Mouse (Mus musculus): ENCODE data around the gene Pfkfb3. TPM values are rescaled to one million over a fixed set of nuclear protein-coding genes. Genes with fewer than 3 reads are reported as not detected.

Gene Pfkfb3
- polyA plus RNA-seq, 1 experiment = 48.0 TPM

GRCm38 (mm10) chr2:11567781-11568362, 14.0 kb upstream of the Pfkfb3 start:
- peak; percentile 24 for DNase-seq (ENCODE audit: low read depth)

DNA sequence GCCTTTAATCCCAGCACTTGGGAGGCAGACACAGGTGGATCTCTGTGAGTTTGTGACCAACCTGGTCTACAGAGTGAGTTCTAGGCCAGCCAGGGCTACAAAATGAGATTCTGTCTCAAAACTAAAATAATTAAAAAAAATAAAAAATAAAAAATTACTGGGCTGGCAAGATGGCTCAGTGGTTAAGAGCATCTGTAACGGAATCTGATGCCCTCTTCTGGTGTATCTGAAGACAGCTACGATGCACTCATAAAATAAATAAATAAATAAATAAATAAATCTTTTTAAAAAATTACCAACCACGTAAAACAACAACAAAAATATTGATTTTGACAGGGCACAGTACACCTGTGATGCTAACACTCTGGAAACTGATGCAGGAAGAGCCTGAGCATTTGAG, 13.0 kb upstream of the Pfkfb3 start:
- TF ChIP-seq POLR2A (IDR thresholded peaks at IDR 0.05; ENCODE audit: borderline replicate concordance, extremely low read depth, insufficient read depth, insufficient read length, poor library complexity, severe bottlenecking) (no peak), CTCF (IDR thresholded peaks at IDR 0.05; ENCODE audit: borderline replicate concordance, extremely low read depth, insufficient read depth, insufficient read length) (no peak)

More at GRCm38 (mm10) chr2:11567781-11568362, 14.0 kb upstream of the Pfkfb3 start:
- TF ChIP-seq CTCF (IDR thresholded peaks at IDR 0.05; ENCODE audit: borderline replicate concordance, extremely low read depth, insufficient read depth, insufficient read length) (peak; percentile 40; the same call in 1 of the 2 replicates), POLR2A (IDR thresholded peaks at IDR 0.05; ENCODE audit: borderline replicate concordance, extremely low read depth, insufficient read depth, insufficient read length, poor library complexity, severe bottlenecking) (no peak)

GRCm38 (mm10) chr2:11566241-11566640, 12.4 kb upstream of the Pfkfb3 start:
- TF ChIP-seq POLR2A (IDR thresholded peaks at IDR 0.05; ENCODE audit: borderline replicate concordance, extremely low read depth, insufficient read depth, insufficient read length, poor library complexity, severe bottlenecking) (no peak), CTCF (IDR thresholded peaks at IDR 0.05; ENCODE audit: borderline replicate concordance, extremely low read depth, insufficient read depth, insufficient read length) (no peak)
- DNase-seq (ENCODE audit: low read depth) = peak; percentile 34

More for the DNA sequence above, 13.0 kb upstream of the Pfkfb3 start:
- DNase-seq (ENCODE audit: low read depth) = no peak

DNA sequence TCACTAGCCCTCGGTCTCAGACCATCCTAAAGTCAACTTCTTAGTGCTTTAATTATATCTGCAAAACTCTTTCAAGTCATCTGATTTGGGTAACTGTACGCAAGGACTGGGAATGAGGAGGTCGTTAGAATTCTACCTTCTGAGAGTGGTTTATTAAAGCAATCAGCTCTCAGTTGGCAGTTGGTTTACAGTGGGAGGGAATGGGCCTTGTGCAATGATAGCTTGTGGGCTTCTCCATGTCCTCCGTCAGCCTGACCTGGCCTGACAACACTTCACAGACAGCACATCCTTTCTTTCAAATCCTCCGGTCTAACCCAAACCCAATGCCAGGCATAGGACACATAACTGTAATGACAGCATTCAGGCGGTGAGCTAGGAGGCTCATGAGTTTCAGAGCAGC, 10.9 kb upstream of the Pfkfb3 start:
- no peak for TF ChIP-seq CTCF (IDR thresholded peaks at IDR 0.05; ENCODE audit: borderline replicate concordance, extremely low read depth, insufficient read depth, insufficient read length)
- no peak for TF ChIP-seq POLR2A (IDR thresholded peaks at IDR 0.05; ENCODE audit: borderline replicate concordance, extremely low read depth, insufficient read depth, insufficient read length, poor library complexity, severe bottlenecking)
- DNase-seq (ENCODE audit: low read depth) = no peak

DNA sequence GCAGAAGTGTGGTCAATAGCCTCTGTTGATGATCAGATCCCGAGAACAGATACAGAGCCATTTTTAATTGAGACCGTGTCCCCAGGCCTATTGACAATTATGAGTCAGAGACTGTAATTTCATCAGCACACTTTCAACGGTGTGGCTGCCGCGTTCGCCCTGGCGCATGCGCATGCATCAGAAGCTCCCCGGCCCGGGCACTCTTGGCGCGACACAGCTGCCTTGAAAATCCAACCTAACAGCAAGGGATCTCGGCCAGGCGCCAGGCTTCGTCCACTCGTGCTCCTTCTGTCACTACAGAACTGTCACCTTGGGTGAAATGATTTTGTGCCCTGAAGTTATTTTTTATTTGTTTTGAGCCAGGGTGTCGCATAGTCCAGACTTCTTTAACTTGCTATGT, 9.4 kb upstream of the Pfkfb3 start:
- no peak for DNase-seq (ENCODE audit: low read depth)
- TF ChIP-seq POLR2A (IDR thresholded peaks at IDR 0.05; ENCODE audit: borderline replicate concordance, extremely low read depth, insufficient read depth, insufficient read length, poor library complexity, severe bottlenecking) (no peak), CTCF (IDR thresholded peaks at IDR 0.05; ENCODE audit: borderline replicate concordance, extremely low read depth, insufficient read depth, insufficient read length) (no peak)

DNA sequence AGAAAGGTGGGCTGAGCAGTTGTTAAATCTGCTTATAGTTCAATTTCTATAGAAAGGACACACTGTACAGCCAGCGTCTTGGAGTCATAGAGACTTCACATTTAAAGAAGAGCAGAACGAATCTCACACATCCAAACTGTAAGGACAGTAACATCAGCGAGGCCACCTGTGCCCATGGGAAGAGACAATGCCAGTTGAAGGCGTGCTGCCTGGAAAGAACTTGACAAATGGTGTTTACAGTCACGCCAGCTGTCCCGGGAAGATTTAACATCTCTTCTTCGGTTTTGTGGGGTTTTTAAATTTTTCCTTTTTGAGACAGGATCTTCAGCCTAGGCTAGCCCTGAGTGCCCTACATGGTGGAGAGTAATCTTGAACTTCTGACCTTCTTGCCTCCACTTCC, 4.8 kb upstream of the Pfkfb3 start:
- no peak for DNase-seq (ENCODE audit: low read depth)
- no peak for TF ChIP-seq POLR2A (IDR thresholded peaks at IDR 0.05; ENCODE audit: borderline replicate concordance, extremely low read depth, insufficient read depth, insufficient read length, poor library complexity, severe bottlenecking)

- no peak for DNase-seq (ENCODE audit: low read depth)
- no peak for TF ChIP-seq POLR2A (IDR thresholded peaks at IDR 0.05; ENCODE audit: borderline replicate concordance, extremely low read depth, insufficient read depth, insufficient read length, poor library complexity, severe bottlenecking)
- no peak for TF ChIP-seq CTCF (IDR thresholded peaks at IDR 0.05; ENCODE audit: borderline replicate concordance, extremely low read depth, insufficient read depth, insufficient read length)
Observed at GRCm38 (mm10) chr2:11557244-11557643, 3.4 kb upstream of the Pfkfb3 start.

DNA sequence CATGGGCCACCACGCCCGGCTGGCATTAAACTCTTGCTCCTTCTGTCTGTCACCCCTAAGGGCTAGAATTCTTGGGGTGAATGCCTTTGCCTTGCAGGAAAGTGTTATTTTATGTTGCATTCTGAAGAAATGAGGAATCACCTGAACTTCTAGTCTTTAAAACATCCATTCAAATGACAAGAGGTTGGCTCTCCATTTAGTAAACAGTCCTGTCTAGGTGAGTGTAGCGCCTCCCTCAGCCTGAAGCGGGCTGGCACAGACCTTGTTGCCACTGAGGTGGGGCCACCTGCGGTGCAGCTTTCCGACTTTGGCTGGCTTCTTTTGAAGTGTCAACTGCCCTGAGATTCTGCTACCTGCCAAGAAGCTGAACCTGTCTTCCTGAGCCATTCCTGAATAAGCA, 1.4 kb upstream of the Pfkfb3 start:
- TF ChIP-seq CTCF (IDR thresholded peaks at IDR 0.05; ENCODE audit: borderline replicate concordance, extremely low read depth, insufficient read depth, insufficient read length) (no peak), POLR2A (IDR thresholded peaks at IDR 0.05; ENCODE audit: borderline replicate concordance, extremely low read depth, insufficient read depth, insufficient read length, poor library complexity, severe bottlenecking) (no peak)
- no peak for DNase-seq (ENCODE audit: low read depth)

GRCm38 (mm10) chr2:11552966-11553451, 868 bp downstream of the Pfkfb3 start:
- TF ChIP-seq CTCF (IDR thresholded peaks at IDR 0.05; ENCODE audit: borderline replicate concordance, extremely low read depth, insufficient read depth, insufficient read length) = no peak
- DNase-seq (ENCODE audit: low read depth) = no peak

- TF ChIP-seq POLR2A (IDR thresholded peaks at IDR 0.05; ENCODE audit: borderline replicate concordance, extremely low read depth, insufficient read depth, insufficient read length, poor library complexity, severe bottlenecking) = no peak
- TF ChIP-seq CTCF (IDR thresholded peaks at IDR 0.05; ENCODE audit: borderline replicate concordance, extremely low read depth, insufficient read depth, insufficient read length) = no peak
- peak; percentile 13 for DNase-seq (ENCODE audit: low read depth)
Observed at GRCm38 (mm10) chr2:11552297-11552821, 1.5 kb downstream of the Pfkfb3 start.

DNA sequence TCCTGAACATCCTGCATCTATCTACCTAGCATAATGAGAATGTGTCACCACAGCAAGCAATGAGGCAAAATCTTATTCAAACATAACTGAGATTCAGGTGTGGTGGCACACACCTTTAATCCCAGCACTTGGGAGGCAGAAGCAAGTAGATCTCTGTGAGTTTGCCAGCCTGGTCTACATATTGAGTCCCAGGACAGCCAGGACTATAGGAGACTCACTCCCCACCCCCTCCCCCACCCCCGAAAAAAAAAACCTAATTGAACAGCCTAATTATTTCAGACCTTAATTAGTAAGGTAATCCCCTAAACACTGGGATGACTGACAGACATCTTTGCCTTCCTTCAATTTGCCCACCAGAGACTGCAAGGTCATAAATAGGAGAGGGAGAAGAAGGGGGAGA, 2.2 kb downstream of the Pfkfb3 start:
- TF ChIP-seq POLR2A (IDR thresholded peaks at IDR 0.05; ENCODE audit: borderline replicate concordance, extremely low read depth, insufficient read depth, insufficient read length, poor library complexity, severe bottlenecking) (no peak), CTCF (IDR thresholded peaks at IDR 0.05; ENCODE audit: borderline replicate concordance, extremely low read depth, insufficient read depth, insufficient read length) (no peak)
- DNase-seq (ENCODE audit: low read depth) = peak; percentile 15

DNA sequence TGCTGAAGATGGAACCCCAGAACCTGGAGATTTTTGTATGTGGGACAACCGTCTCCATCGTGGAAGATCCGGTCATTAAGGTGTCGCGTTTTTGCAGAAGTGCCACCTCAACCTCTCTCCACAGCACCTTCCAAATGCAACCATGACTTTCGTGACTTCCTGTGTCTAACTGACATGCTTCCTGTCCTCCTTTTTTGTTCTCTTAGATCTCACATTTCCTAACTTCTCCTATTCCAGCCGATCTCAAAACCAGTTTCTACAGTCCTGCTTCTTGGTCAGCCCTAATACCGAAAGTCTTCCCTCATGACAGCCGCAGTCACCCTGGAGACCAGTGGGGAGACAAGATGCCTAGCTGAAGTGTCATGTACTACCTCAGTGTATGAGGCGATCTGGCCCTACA, 5.4 kb downstream of the Pfkfb3 start:
- DNase-seq (ENCODE audit: low read depth) = no peak
- TF ChIP-seq POLR2A (IDR thresholded peaks at IDR 0.05; ENCODE audit: borderline replicate concordance, extremely low read depth, insufficient read depth, insufficient read length, poor library complexity, severe bottlenecking) (no peak), CTCF (IDR thresholded peaks at IDR 0.05; ENCODE audit: borderline replicate concordance, extremely low read depth, insufficient read depth, insufficient read length) (no peak)

Data from brain, embryonic 14.5 days (tissue).